Comparison of ENCODE assay signal across 15 mouse cellular contexts in genomic region chr11:28934449-28934848, GRCm38 (mm10).
DNase-seq lines count a peak whose midpoint lies in the region; ATAC-seq and TF ChIP-seq lines count a peak whose summit lies in the region.
"Had no signal": no experiment of that assay in that cellular context is flagged by ENCODE, and none has a peak within 500 bp of the region (broad histone marks: within the 10 kb centered on the region; RNA-seq: fewer than 3 reads in every experiment).

No protein-coding gene starts in this region.

- H3K9me3 ChIP-seq in midbrain, postnatal 0 days (ENCODE audit: low read length) = no peaks in the 10 kb centered on the region
- no peaks in the 10 kb centered on the region for H3K9me3 ChIP-seq in midbrain, embryonic 13.5 days
- no peaks in the 10 kb centered on the region for H3K9me3 ChIP-seq in stomach, postnatal 0 days (ENCODE audit: control insufficient read depth, low read length)
- H3K9me3 ChIP-seq: limb, embryonic 12.5 days; neural tube, embryonic 13.5 days had no signal

- no peaks in the 10 kb centered on the region for H3K4me1 ChIP-seq in midbrain, postnatal 0 days (ENCODE audit: insufficient read depth, low read length)
- no peaks in the 10 kb centered on the region for H3K4me1 ChIP-seq in midbrain, embryonic 13.5 days (replicated peaks)
- H3K4me1 ChIP-seq in stomach, postnatal 0 days (replicated peaks; ENCODE audit: control insufficient read depth, insufficient read depth) = no peaks in the 10 kb centered on the region
- H3K4me1 ChIP-seq: limb, embryonic 12.5 days; neural tube, embryonic 13.5 days had no signal

- H3K4me3 ChIP-seq in midbrain, postnatal 0 days (ENCODE audit: low read depth, low read length) = no peak overlapping the region
- H3K4me3 ChIP-seq in midbrain, embryonic 13.5 days (replicated peaks) = no peak overlapping the region
- no peak overlapping the region for H3K4me3 ChIP-seq in stomach, postnatal 0 days (ENCODE audit: low read depth, low read length)
- H3K4me3 ChIP-seq: limb, embryonic 12.5 days; neural tube, embryonic 13.5 days had no signal

- peak; percentile 2 for DNase-seq in adrenal gland, postnatal 25 days
- no peak for DNase-seq in adrenal gland, adult 2 months
- peak; percentile 11 for DNase-seq in kidney, postnatal 14 days
- DNase-seq in kidney, adult 11 months = no peak
- no peak for DNase-seq in midbrain, postnatal 0 days (ENCODE audit: low spot score)
- no peak for DNase-seq in stomach, postnatal 0 days (ENCODE audit: low spot score)
- DNase-seq in right cerebral cortex, postnatal 4 days = no peak
- DNase-seq: cerebellum, adult 11-12 months; heart, postnatal 14 days; lung, postnatal 4 days; right cerebral cortex, adult 18-20 months had no signal

- no peaks in the 10 kb centered on the region for H3K27me3 ChIP-seq in midbrain, postnatal 0 days (ENCODE audit: insufficient read depth, low read length)
- H3K27me3 ChIP-seq in midbrain, embryonic 13.5 days = no peaks in the 10 kb centered on the region
- H3K27me3 ChIP-seq in stomach, postnatal 0 days (ENCODE audit: control insufficient read depth, insufficient read depth, low read length) = no peaks in the 10 kb centered on the region
- H3K27me3 ChIP-seq: limb, embryonic 12.5 days; neural tube, embryonic 13.5 days had no signal

- ATAC-seq in midbrain, postnatal 0 days (ENCODE audit: low FRiP score) = no peak
- ATAC-seq in midbrain, embryonic 13.5 days = no peak
- ATAC-seq in stomach, postnatal 0 days (ENCODE audit: low FRiP score, low TSS enrichment) = no peak
- ATAC-seq: midbrain, embryonic 16.5 days had no signal

- H3K36me3 ChIP-seq in midbrain, postnatal 0 days (ENCODE audit: insufficient read depth, low read length) = no peaks in the 10 kb centered on the region
- no peaks in the 10 kb centered on the region for H3K36me3 ChIP-seq in midbrain, embryonic 13.5 days
- no peaks in the 10 kb centered on the region for H3K36me3 ChIP-seq in stomach, postnatal 0 days (ENCODE audit: control insufficient read depth, insufficient read depth, low read length)
- H3K36me3 ChIP-seq: limb, embryonic 12.5 days; neural tube, embryonic 13.5 days had no signal

- H3K4me2 ChIP-seq in midbrain, postnatal 0 days (ENCODE audit: low read depth, low read length, poor library complexity, severe bottlenecking) = no peak overlapping the region
- no peak overlapping the region for H3K4me2 ChIP-seq in midbrain, embryonic 13.5 days (replicated peaks)
- no peak overlapping the region for H3K4me2 ChIP-seq in stomach, postnatal 0 days (replicated peaks; ENCODE audit: low read depth)
- H3K4me2 ChIP-seq: limb, embryonic 12.5 days; neural tube, embryonic 13.5 days had no signal

- no peak overlapping the region for H3K9ac ChIP-seq in midbrain, postnatal 0 days (replicated peaks; ENCODE audit: low read length, poor library complexity, severe bottlenecking)
- H3K9ac ChIP-seq in midbrain, embryonic 13.5 days (replicated peaks) = no peak overlapping the region
- no peak overlapping the region for H3K9ac ChIP-seq in stomach, postnatal 0 days (ENCODE audit: low read length)
- H3K9ac ChIP-seq: limb, embryonic 12.5 days; neural tube, embryonic 13.5 days had no signal

- TF ChIP-seq CTCF in midbrain, postnatal 0 days (IDR thresholded peaks at IDR 0.05) = peak; percentile 25; the same call in 1 of the 2 replicates
- peak; percentile 48 for TF ChIP-seq CTCF in stomach, postnatal 0 days (IDR thresholded peaks at IDR 0.05; ENCODE audit: low read depth)

- H3K27ac ChIP-seq in midbrain, postnatal 0 days (ENCODE audit: low read depth, low read length) = no peak overlapping the region
- H3K27ac ChIP-seq in midbrain, embryonic 13.5 days = no peak overlapping the region
- H3K27ac ChIP-seq in stomach, postnatal 0 days (replicated peaks) = no peak overlapping the region
- H3K27ac ChIP-seq: limb, embryonic 12.5 days; neural tube, embryonic 13.5 days had no signal

- no peak for TF ChIP-seq EP300 in stomach, postnatal 0 days (optimal IDR thresholded peaks at IDR 0.05)

Comparison
In these comparisons a context has a peak if more than half of its experiments do, and no peak if none do; other contexts are left out.
1. DNase-seq: peak in adrenal gland, postnatal 25 days (single experiment) and kidney, postnatal 14 days (single experiment); none in adrenal gland, adult 2 months (single experiment), kidney, adult 11 months (single experiment), midbrain, postnatal 0 days (single experiment), stomach, postnatal 0 days (single experiment) and right cerebral cortex, postnatal 4 days (single experiment).